Mouse (Mus musculus) liver, adult 2 months (tissue): ENCODE measurements at regions not wholly inside any gene's neighbourhood (a gene's known extent, or its start where the extent isn't known, plus 50 kb on each side); places are given as distances from the start of the nearest gene placed in this dataset.
A peak's percentile ranks its signal among the peaks of the same experiment; 100 is the strongest.

Experiments used
- DNase-seq: peaks from one replicate; pipeline ENCODE4 v3.0.0-alpha.2; 2011; ENCODE audit warnings: low read depth, low spot score; ENCODE audit errors: extremely low read depth
- H3K27ac ChIP-seq: fragments of 200-500 bp; replicated peaks from 2 replicates; pipeline ENCODE4 v1.5.1; 2012; ENCODE audit warnings: low read depth, mild to moderate bottlenecking, control low read depth, inconsistent platforms, low read length; ENCODE audit not compliant: insufficient read depth
- H3K27me3 ChIP-seq: fragments of 200-500 bp; 2 replicates; pipeline ENCODE4 v1.6.1; 2012; ENCODE audit warnings: mild to moderate bottlenecking, moderate library complexity, low read length, inconsistent platforms; ENCODE audit not compliant: control insufficient read depth, insufficient read depth
- H3K36me3 ChIP-seq: fragments of 200-500 bp; 2 replicates; pipeline ENCODE4 v1.6.1; 2012; ENCODE audit warnings: low read length, inconsistent platforms; ENCODE audit not compliant: control insufficient read depth, insufficient read depth
- H3K4me1 ChIP-seq: fragments of 200-500 bp; 2 replicates; pipeline ENCODE4 v1.6.1; 2011; ENCODE audit warnings: low read length; ENCODE audit not compliant: control insufficient read depth, insufficient read depth
- H3K4me3 ChIP-seq: fragments of 200-500 bp; 2 replicates; pipeline ENCODE4 v1.5.1; 2011; ENCODE audit warnings: low read depth, mild to moderate bottlenecking, control low read depth, low read length, moderate library complexity; ENCODE audit not compliant: insufficient read depth
- H3K79me2 ChIP-seq: fragments of 200-500 bp; 2 replicates; pipeline ENCODE4 v1.6.1; 2012; ENCODE audit warnings: inconsistent platforms, mild to moderate bottlenecking, low read length, moderate library complexity; ENCODE audit not compliant: control insufficient read depth, insufficient read depth
- H3K9ac ChIP-seq: fragments of 200-500 bp; 2 replicates; pipeline ENCODE4 v1.6.1; 2012; ENCODE audit warnings: low read depth, mild to moderate bottlenecking, control low read depth, inconsistent platforms, low read length
- CTCF ChIP-seq: fragments of 200-500 bp; IDR thresholded peaks from 2 replicates; pipeline ENCODE4 v1.5.1; 2011; ENCODE audit warnings: low read depth, low read length, control low read depth
- POLR2A ChIP-seq: fragments of 200-500 bp; IDR thresholded peaks from 2 replicates; pipeline ENCODE4 v1.6.1; 2011; ENCODE audit warnings: low read length, control low read depth; ENCODE audit not compliant: insufficient read depth; ENCODE audit errors: extremely low read depth
- WGBS: fragments of 180-500 bp; shearing (Covaris S2); methylation state at CpG from one replicate; pipeline ENCODE4 v1.1.7; 2018; 5-methylcytosine and 5-hydroxymethylcytosine counted together

- H3K4me1 ChIP-seq: no peaks in the 10 kb centered on the region
- no peak for TF ChIP-seq POLR2A
- TF ChIP-seq CTCF: no peak
- no peaks in the 10 kb centered on the region for H3K79me2 ChIP-seq
- H3K36me3 ChIP-seq: no peaks in the 10 kb centered on the region
- DNase-seq: no peak
- H3K27ac ChIP-seq: no peak overlapping the region
- H3K4me3 ChIP-seq: no peak overlapping the region
- 92% methylated on average over 4 of the region's 4 CpGs for WGBS
- H3K27me3 ChIP-seq: no peaks in the 10 kb centered on the region
- H3K9ac ChIP-seq: no peak overlapping the region
Observed at GRCm38 (mm10) chr10:99480573-99480972, 217.5 kb downstream of the Dusp6 start.

- no peak overlapping the region for H3K4me3 ChIP-seq
- H3K79me2 ChIP-seq: no peaks in the 10 kb centered on the region
- TF ChIP-seq CTCF (no peak), POLR2A (no peak)
- DNase-seq: no peak
- WGBS: 94% methylated on average over 3 of the region's 3 CpGs
- no peaks in the 10 kb centered on the region for H3K27me3 ChIP-seq
- no peak overlapping the region for H3K27ac ChIP-seq
- no peaks in the 10 kb centered on the region for H3K36me3 ChIP-seq
- H3K9ac ChIP-seq: no peak overlapping the region
- H3K4me1 ChIP-seq: no peaks in the 10 kb centered on the region
Observed at GRCm38 (mm10) chr10:99482009-99482408, 219.0 kb downstream of the Dusp6 start.

GRCm38 (mm10) chr10:99488195-99489080 is 225.4 kb downstream of the Dusp6 start:
- Histone ChIP-seq H3K4me3 (no peak overlapping the region), H3K27ac (no peak overlapping the region), H3K79me2 (no peaks in the 10 kb centered on the region), H3K9ac (no peak overlapping the region), H3K4me1 (no peaks in the 10 kb centered on the region), H3K36me3 (no peaks in the 10 kb centered on the region), H3K27me3 (no peaks in the 10 kb centered on the region)
- WGBS: 95% methylated on average over 16 of the region's 16 CpGs
- no peak for DNase-seq
- TF ChIP-seq CTCF: no peak
- no peak for TF ChIP-seq POLR2A

- peak; percentile 11 for DNase-seq
- no peaks in the 10 kb centered on the region for H3K4me1 ChIP-seq
- 64% methylated on average over 17 of the region's 17 CpGs for WGBS
- no peaks in the 10 kb centered on the region for H3K36me3 ChIP-seq
- no peak overlapping the region for H3K4me3 ChIP-seq
- TF ChIP-seq POLR2A (no peak), CTCF (no peak)
- no peak overlapping the region for H3K27ac ChIP-seq
- H3K27me3 ChIP-seq: no peaks in the 10 kb centered on the region
- no peak overlapping the region for H3K9ac ChIP-seq
- H3K79me2 ChIP-seq: no peaks in the 10 kb centered on the region
Observed at GRCm38 (mm10) chr10:99511514-99512237, 247.8 kb downstream of the Csl start.

- H3K9ac ChIP-seq: no peak overlapping the region
- DNase-seq: no peak
- no peaks in the 10 kb centered on the region for H3K79me2 ChIP-seq
- H3K4me1 ChIP-seq: no peaks in the 10 kb centered on the region
- TF ChIP-seq POLR2A: no peak
- TF ChIP-seq CTCF: no peak
- H3K27ac ChIP-seq: no peak overlapping the region
- WGBS: 75% methylated on average over 4 of the region's 4 CpGs
- H3K4me3 ChIP-seq: no peak overlapping the region
- no peaks in the 10 kb centered on the region for H3K36me3 ChIP-seq
- no peaks in the 10 kb centered on the region for H3K27me3 ChIP-seq
Observed at GRCm38 (mm10) chr10:99517944-99518343, 241.5 kb downstream of the Csl start.
